Comparison of ENCODE assay signal across 31 mouse cellular contexts in genomic region chr4:103387292-103387691, GRCm38 (mm10).
DNase-seq lines count a peak whose midpoint lies in the region; ATAC-seq and TF ChIP-seq lines count a peak whose summit lies in the region.
"Had no signal": no experiment of that assay in that cellular context is flagged by ENCODE, and none has a peak within 500 bp of the region (broad histone marks: within the 10 kb centered on the region; RNA-seq: fewer than 3 reads in every experiment).

No protein-coding gene starts in this region.

- H3K27ac ChIP-seq in embryonic facial prominence, embryonic 11.5 days (replicated peaks; ENCODE audit: low read depth, low read length) = no peak overlapping the region
- H3K27ac ChIP-seq in embryonic facial prominence, embryonic 10.5 days (replicated peaks) = no peak overlapping the region
- H3K27ac ChIP-seq in hindbrain, embryonic 15.5 days (replicated peaks) = no peak overlapping the region
- H3K27ac ChIP-seq in hindbrain, embryonic 10.5 days = no peak overlapping the region; the same call in 1 of the 2 replicates
- H3K27ac ChIP-seq in midbrain, embryonic 13.5 days = no peak overlapping the region
- no peak overlapping the region for H3K27ac ChIP-seq in midbrain, embryonic 14.5 days (replicated peaks; ENCODE audit: low read depth, low read length)
- H3K27ac ChIP-seq in forebrain, postnatal 0 days (ENCODE audit: low read depth, low read length) = no peak overlapping the region
- H3K27ac ChIP-seq: neural tube, embryonic 15.5 days; stomach, embryonic 15.5 days had no signal

- no peaks in the 10 kb centered on the region for H3K27me3 ChIP-seq in embryonic facial prominence, embryonic 11.5 days (ENCODE audit: control insufficient read depth, insufficient read depth, low read length)
- no peaks in the 10 kb centered on the region for H3K27me3 ChIP-seq in embryonic facial prominence, embryonic 10.5 days (replicated peaks; ENCODE audit: low read depth, poor library complexity, severe bottlenecking)
- no peaks in the 10 kb centered on the region for H3K27me3 ChIP-seq in hindbrain, embryonic 15.5 days
- no peaks in the 10 kb centered on the region for H3K27me3 ChIP-seq in hindbrain, embryonic 10.5 days (ENCODE audit: insufficient read depth, poor library complexity, severe bottlenecking)
- no peaks in the 10 kb centered on the region for H3K27me3 ChIP-seq in midbrain, embryonic 13.5 days
- no peaks in the 10 kb centered on the region for H3K27me3 ChIP-seq in midbrain, embryonic 14.5 days (ENCODE audit: control insufficient read depth, insufficient read depth, low read length)
- no peaks in the 10 kb centered on the region for H3K27me3 ChIP-seq in forebrain, postnatal 0 days (ENCODE audit: insufficient read depth, low read length)
- H3K27me3 ChIP-seq: liver, embryonic 12.5 days; neural tube, embryonic 15.5 days; stomach, embryonic 15.5 days had no signal

- WGBS in embryonic facial prominence, embryonic 11.5 days = 77% methylated on average over 3 of the region's 3 CpGs
- WGBS in embryonic facial prominence, embryonic 10.5 days = 81% methylated on average over 3 of the region's 3 CpGs
- 48% methylated on average over 3 of the region's 3 CpGs for WGBS in hindbrain, embryonic 15.5 days
- WGBS in hindbrain, embryonic 10.5 days = 60% methylated on average over 3 of the region's 3 CpGs
- 52% methylated on average over 3 of the region's 3 CpGs for WGBS in midbrain, embryonic 13.5 days
- 42% methylated on average over 3 of the region's 3 CpGs for WGBS in midbrain, embryonic 14.5 days
- WGBS in forebrain, postnatal 0 days = 22% methylated on average over 3 of the region's 3 CpGs

- no peak overlapping the region for H3K4me3 ChIP-seq in embryonic facial prominence, embryonic 11.5 days (ENCODE audit: low read depth, low read length)
- H3K4me3 ChIP-seq in embryonic facial prominence, embryonic 10.5 days = no peak overlapping the region
- H3K4me3 ChIP-seq in hindbrain, embryonic 15.5 days = no peak overlapping the region
- no peak overlapping the region for H3K4me3 ChIP-seq in hindbrain, embryonic 10.5 days
- no peak overlapping the region for H3K4me3 ChIP-seq in midbrain, embryonic 13.5 days (replicated peaks)
- H3K4me3 ChIP-seq in midbrain, embryonic 14.5 days (replicated peaks; ENCODE audit: low read depth, low read length) = no peak overlapping the region
- no peak overlapping the region for H3K4me3 ChIP-seq in forebrain, postnatal 0 days (ENCODE audit: low read depth, low read length)
- H3K4me3 ChIP-seq: erythroblast, embryonic 14.5 days; liver, embryonic 12.5 days; neural tube, embryonic 15.5 days; stomach, embryonic 15.5 days had no signal

- 0 out of 2 replicates have a peak, but pooled peaks have one; percentile 59 for ATAC-seq in embryonic facial prominence, embryonic 11.5 days (replicated peaks; ENCODE audit: insufficient number of reproducible peaks, low FRiP score, low TSS enrichment, low read depth)
- 0 out of 2 replicates have a peak, but pooled peaks have one; percentile 34 for ATAC-seq in hindbrain, embryonic 15.5 days (ENCODE audit: low FRiP score, low read depth)
- peak; percentile 63 for ATAC-seq in midbrain, embryonic 13.5 days
- no peak; the same call in 1 of the 2 replicates for ATAC-seq in midbrain, embryonic 14.5 days (ENCODE audit: low FRiP score, low TSS enrichment)
- peak; percentile 36 for ATAC-seq in forebrain, postnatal 0 days
- ATAC-seq: activated CD4-positive, CD25-positive, alpha-beta regulatory T cell, adult 4 months; intestine, embryonic 16.5 days; liver, embryonic 12.5 days had no signal

- H3K4me2 ChIP-seq in embryonic facial prominence, embryonic 11.5 days (ENCODE audit: low read depth, low read length) = no peak overlapping the region
- no peak overlapping the region for H3K4me2 ChIP-seq in hindbrain, embryonic 15.5 days
- H3K4me2 ChIP-seq in midbrain, embryonic 13.5 days (replicated peaks) = no peak overlapping the region
- H3K4me2 ChIP-seq in midbrain, embryonic 14.5 days (ENCODE audit: low read length) = no peak overlapping the region
- H3K4me2 ChIP-seq in forebrain, postnatal 0 days (ENCODE audit: low read depth) = no peak overlapping the region
- H3K4me2 ChIP-seq: heart, embryonic 11.5 days; liver, embryonic 12.5 days; lung, embryonic 14.5 days; midbrain, embryonic 11.5 days; neural tube, embryonic 15.5 days; stomach, embryonic 15.5 days had no signal

- no peaks in the 10 kb centered on the region for H3K9me3 ChIP-seq in embryonic facial prominence, embryonic 11.5 days (replicated peaks; ENCODE audit: control insufficient read depth, low read length)
- H3K9me3 ChIP-seq in embryonic facial prominence, embryonic 10.5 days = no peaks in the 10 kb centered on the region
- H3K9me3 ChIP-seq in hindbrain, embryonic 15.5 days = no peaks in the 10 kb centered on the region
- H3K9me3 ChIP-seq in hindbrain, embryonic 10.5 days = no peaks in the 10 kb centered on the region
- no peaks in the 10 kb centered on the region for H3K9me3 ChIP-seq in midbrain, embryonic 13.5 days
- H3K9me3 ChIP-seq in midbrain, embryonic 14.5 days (ENCODE audit: control insufficient read depth, low read length) = no peaks in the 10 kb centered on the region
- no peaks in the 10 kb centered on the region for H3K9me3 ChIP-seq in forebrain, postnatal 0 days (ENCODE audit: low read length)
- H3K9me3 ChIP-seq: liver, embryonic 12.5 days; neural tube, embryonic 15.5 days; stomach, embryonic 15.5 days had no signal

- TF ChIP-seq CTCF in forebrain, postnatal 0 days (IDR thresholded peaks at IDR 0.05; ENCODE audit: low read depth) = no peak

- no peak for DNase-seq in embryonic facial prominence, embryonic 11.5 days (ENCODE audit: low spot score)
- DNase-seq in embryonic facial prominence, embryonic 10.5 days (ENCODE audit: low spot score) = no peak
- no peak for DNase-seq in hindbrain, embryonic 10.5 days (ENCODE audit: low spot score)
- no peak for DNase-seq in midbrain, embryonic 14.5 days
- no peak for DNase-seq in forebrain, postnatal 0 days
- DNase-seq in kidney, adult 8-10 months = no peak
- DNase-seq: adrenal gland, adult 8-10 months; cerebellum, adult 8-10 months; cerebellum, postnatal 25 days; embryo, embryonic 11 days; gastrocnemius, postnatal 14 days; heart, postnatal 36 days; kidney, adult 9 months; kidney, postnatal 10 days; layer of hippocampus, postnatal 36 days; left cerebral cortex, postnatal 4 days; lung, embryonic 14.5 days; retina, postnatal 1 day; right cerebral cortex, postnatal 25 days; thymus, adult 18-20 months; thymus, postnatal 36 days had no signal

- H3K9ac ChIP-seq in embryonic facial prominence, embryonic 11.5 days (replicated peaks; ENCODE audit: low read length) = no peak overlapping the region
- no peak overlapping the region for H3K9ac ChIP-seq in hindbrain, embryonic 15.5 days
- H3K9ac ChIP-seq in midbrain, embryonic 13.5 days (replicated peaks) = no peak overlapping the region
- no peak overlapping the region for H3K9ac ChIP-seq in midbrain, embryonic 14.5 days (replicated peaks; ENCODE audit: low read length)
- no peak overlapping the region for H3K9ac ChIP-seq in forebrain, postnatal 0 days
- H3K9ac ChIP-seq: liver, embryonic 12.5 days; lung, embryonic 14.5 days; neural tube, embryonic 15.5 days; stomach, embryonic 15.5 days had no signal

- no peaks in the 10 kb centered on the region for H3K36me3 ChIP-seq in embryonic facial prominence, embryonic 11.5 days (replicated peaks; ENCODE audit: control insufficient read depth, insufficient read depth, low read depth, low read length)
- H3K36me3 ChIP-seq in embryonic facial prominence, embryonic 10.5 days (replicated peaks) = no peaks in the 10 kb centered on the region
- H3K36me3 ChIP-seq in hindbrain, embryonic 15.5 days = no peaks in the 10 kb centered on the region
- no peaks in the 10 kb centered on the region for H3K36me3 ChIP-seq in hindbrain, embryonic 10.5 days
- no peaks in the 10 kb centered on the region for H3K36me3 ChIP-seq in midbrain, embryonic 13.5 days
- no peaks in the 10 kb centered on the region for H3K36me3 ChIP-seq in midbrain, embryonic 14.5 days (ENCODE audit: control insufficient read depth, insufficient read depth, low read length)
- H3K36me3 ChIP-seq in forebrain, postnatal 0 days (ENCODE audit: insufficient read depth) = no peaks in the 10 kb centered on the region
- H3K36me3 ChIP-seq: liver, embryonic 12.5 days; neural tube, embryonic 15.5 days; stomach, embryonic 15.5 days had no signal

- no peaks in the 10 kb centered on the region for H3K4me1 ChIP-seq in embryonic facial prominence, embryonic 11.5 days (ENCODE audit: control insufficient read depth, insufficient read depth, low read length)
- 0 out of 2 replicates have a peak, but pooled peaks cover 5% of the 10 kb centered on the region for H3K4me1 ChIP-seq in embryonic facial prominence, embryonic 10.5 days
- no peaks in the 10 kb centered on the region for H3K4me1 ChIP-seq in hindbrain, embryonic 15.5 days (replicated peaks)
- H3K4me1 ChIP-seq in hindbrain, embryonic 10.5 days (replicated peaks) = peaks cover 13% of the 10 kb centered on the region
- peaks cover 16% of the 10 kb centered on the region for H3K4me1 ChIP-seq in midbrain, embryonic 13.5 days (replicated peaks)
- H3K4me1 ChIP-seq in midbrain, embryonic 14.5 days (ENCODE audit: control insufficient read depth, insufficient read depth, low read length) = peaks cover 7% of the 10 kb centered on the region; the same call in 1 of the 2 replicates
- no peaks in the 10 kb centered on the region for H3K4me1 ChIP-seq in forebrain, postnatal 0 days (ENCODE audit: insufficient read depth)
- H3K4me1 ChIP-seq: liver, embryonic 12.5 days; stomach, embryonic 15.5 days had no signal
